Mouse (Mus musculus): Measurements from ENCODE around the gene Tspan11.

GRCm38 (mm10) chr6:127861951-127862350, 25.4 kb upstream of the Tspan11 start:
- TF ChIP-seq NANOG (IDR thresholded peaks at IDR 0.05; ENCODE audit: borderline replicate concordance, low read length) = no peak
- TF ChIP-seq CTCF (conservative IDR thresholded peaks at IDR 0.05; ENCODE audit: low read length) = no peak
- TF ChIP-seq POU5F1 (IDR thresholded peaks at IDR 0.05; ENCODE audit: borderline replicate concordance, low read length) = no peak

All from E14TG2a.4 (cell line).